Mouse (Mus musculus): ENCODE results near the gene Gtsf2. TPM values are rescaled to one million over a fixed set of nuclear protein-coding genes. Genes with fewer than 3 reads are reported as not detected.

Gtsf2 gene
- polyA plus RNA-seq, 1 experiment from 2014 or later: not detected

Other genes with a start within 250 kb of the Gtsf2 start
- 84.3 and 86.2 TPM in 2 replicates for gene Cbx5, start 208.7 kb downstream of the Gtsf2 start, polyA plus RNA-seq (2015; fragmentation: Nextera tagmentation; extraction: Ambion mirVana)
- gene Hnrnpa1, start 208.0 kb downstream of the Gtsf2 start, polyA plus RNA-seq (2015; fragmentation: Nextera tagmentation; extraction: Ambion mirVana): 667 and 669 TPM in 2 replicates
- gene Nfe2, start 190.1 kb downstream of the Gtsf2 start, polyA plus RNA-seq (2015; fragmentation: Nextera tagmentation; extraction: Ambion mirVana): 2.0 and 2.3 TPM in 2 replicates
- 264 and 279 TPM in 2 replicates for gene Copz1, start 175.8 kb downstream of the Gtsf2 start, polyA plus RNA-seq (2015; fragmentation: Nextera tagmentation; extraction: Ambion mirVana)
- 0.50 and 0.73 TPM in 2 replicates for gene Gpr84, start 137.9 kb downstream of the Gtsf2 start, polyA plus RNA-seq (2015; fragmentation: Nextera tagmentation; extraction: Ambion mirVana)
- gene Zfp385a, start 108.4 kb downstream of the Gtsf2 start, polyA plus RNA-seq (2015; fragmentation: Nextera tagmentation; extraction: Ambion mirVana): 16.1 and 18.9 TPM in 2 replicates
- gene Itga5, start 81.7 kb downstream of the Gtsf2 start, polyA plus RNA-seq (2015; fragmentation: Nextera tagmentation; extraction: Ambion mirVana): 51.2 and 52.2 TPM in 2 replicates
- not detected in 2 replicates for gene Gtsf1, start 18.0 kb downstream of the Gtsf2 start, polyA plus RNA-seq (2015; fragmentation: Nextera tagmentation; extraction: Ambion mirVana)
- 3.9 and 4.9 TPM in 2 replicates for gene Nckap1l, start 5.3 kb upstream of the Gtsf2 start, polyA plus RNA-seq (2015; fragmentation: Nextera tagmentation; extraction: Ambion mirVana)
- 7.1 TPM in 2 replicates for gene Pde1b, start 54.6 kb upstream of the Gtsf2 start, polyA plus RNA-seq (2015; fragmentation: Nextera tagmentation; extraction: Ambion mirVana)
- 13.8 and 15.9 TPM in 2 replicates for gene Ppp1r1a, start 89.5 kb upstream of the Gtsf2 start, polyA plus RNA-seq (2015; fragmentation: Nextera tagmentation; extraction: Ambion mirVana)
- not detected in 2 replicates for gene Glycam1, start 116.6 kb upstream of the Gtsf2 start, polyA plus RNA-seq (2015; fragmentation: Nextera tagmentation; extraction: Ambion mirVana)